Mouse (Mus musculus) monocyte, adult 5-6 weeks (primary cell): Measurements from ENCODE around the gene Rhot1. TPM values are rescaled to one million over a fixed set of nuclear protein-coding genes. Genes with fewer than 3 reads are reported as not detected.

Experiments
- ATAC-seq: fragments of 153-309, 156-312 bp; replicated peaks from 2 replicates; pipeline ENCODE4 v1.8.0; 2017; ENCODE audit warnings: mild to moderate bottlenecking; ENCODE audit not compliant: low TSS enrichment, insufficient number of reproducible peaks, severe bottlenecking, poor library complexity, low FRiP score
- total RNA-seq: library from RNA; stranded (forward); fragments of 200-1000, 200-491, 200-594 nt; gene quantifications from 3 replicates; pipeline ENCODE4 v1.2.3, GENCODE M21; 2017

The Rhot1 gene
- total RNA-seq, 1 experiment from 2014 or later: 48.4 TPM

DNA sequence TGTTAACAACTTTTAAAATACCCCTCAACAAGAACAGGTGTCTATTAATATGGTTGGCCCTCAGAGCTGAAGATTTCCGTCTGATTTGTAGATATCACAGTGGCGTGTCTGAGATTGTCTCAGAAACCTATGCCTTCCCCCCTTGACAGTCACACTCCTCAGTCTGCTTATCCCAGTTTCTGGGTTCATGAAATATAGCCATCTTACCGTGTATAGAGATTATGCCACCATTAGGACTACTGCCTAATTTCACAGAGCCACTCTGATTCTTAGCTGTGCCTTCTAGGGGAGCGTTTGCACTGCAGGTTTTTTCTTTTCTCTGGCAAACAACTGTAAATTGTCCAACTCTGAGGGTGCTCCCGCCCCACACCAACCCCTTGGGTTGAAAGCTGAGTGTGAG, 62.3 kb downstream of the Rhot1 start:
- no peak for ATAC-seq

- no peak for ATAC-seq
Observed at GRCm38 (mm10) chr11:80275011-80275410, 66.2 kb downstream of the Rhot1 start.

DNA sequence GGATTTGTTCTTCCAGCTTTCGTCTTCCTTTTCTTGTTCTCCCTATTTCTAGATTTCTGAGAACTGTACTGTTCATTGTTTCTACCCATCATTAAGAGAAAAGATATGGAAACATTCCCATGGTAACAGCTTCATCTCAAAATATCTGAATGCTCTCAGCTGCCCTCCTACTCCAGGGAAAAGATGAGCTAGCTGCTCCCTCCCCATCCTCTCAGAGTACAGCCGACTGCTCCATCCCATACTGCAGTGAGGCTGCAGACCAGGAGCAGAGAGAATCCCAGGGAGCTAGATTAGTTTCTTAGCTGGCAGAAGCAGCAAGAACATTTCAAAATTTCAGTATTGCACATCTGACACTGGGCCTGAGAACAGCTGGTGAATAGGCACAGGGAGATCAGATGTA, 69.2 kb downstream of the Rhot1 start:
- no peak for ATAC-seq

DNA sequence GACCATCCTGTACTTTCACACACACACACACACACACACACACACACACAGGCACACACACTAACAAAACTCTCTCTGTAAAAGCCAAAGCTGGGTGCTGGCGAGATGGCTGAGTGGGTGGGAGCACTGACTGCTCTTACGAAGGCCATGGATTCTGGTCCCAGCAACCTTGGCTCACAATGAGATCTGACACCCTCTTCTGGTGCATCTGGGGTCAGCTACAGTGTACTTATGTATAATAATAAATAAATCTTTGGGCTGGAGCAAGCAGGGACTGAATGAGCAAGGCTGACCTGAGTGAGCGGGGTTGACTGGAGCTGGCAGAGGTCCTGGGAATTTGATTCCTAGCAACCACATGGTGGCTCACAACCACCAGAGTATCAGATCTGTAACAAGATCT, 75.0 kb downstream of the Rhot1 start:
- no peak for ATAC-seq

DNA sequence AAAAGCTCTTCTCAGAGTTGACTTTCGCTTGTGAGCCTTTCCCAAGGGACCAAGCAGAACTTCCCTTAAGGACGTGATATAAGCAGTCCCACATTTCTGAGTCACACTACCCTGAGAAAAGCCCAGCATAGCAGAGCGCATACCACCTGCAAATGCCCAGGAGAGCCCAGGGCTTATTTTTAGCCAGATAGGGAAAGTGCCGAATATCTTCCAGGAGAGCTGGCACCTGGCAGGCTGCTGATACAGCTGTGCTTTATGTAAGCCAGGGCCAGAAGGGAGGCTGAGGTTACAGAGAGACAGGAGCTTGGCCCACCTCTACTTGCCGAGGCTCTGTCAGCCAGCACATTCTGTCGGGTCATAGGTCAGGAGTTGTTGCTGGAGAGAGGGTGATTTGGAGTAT, 75.8 kb downstream of the Rhot1 start:
- ATAC-seq: no peak

DNA sequence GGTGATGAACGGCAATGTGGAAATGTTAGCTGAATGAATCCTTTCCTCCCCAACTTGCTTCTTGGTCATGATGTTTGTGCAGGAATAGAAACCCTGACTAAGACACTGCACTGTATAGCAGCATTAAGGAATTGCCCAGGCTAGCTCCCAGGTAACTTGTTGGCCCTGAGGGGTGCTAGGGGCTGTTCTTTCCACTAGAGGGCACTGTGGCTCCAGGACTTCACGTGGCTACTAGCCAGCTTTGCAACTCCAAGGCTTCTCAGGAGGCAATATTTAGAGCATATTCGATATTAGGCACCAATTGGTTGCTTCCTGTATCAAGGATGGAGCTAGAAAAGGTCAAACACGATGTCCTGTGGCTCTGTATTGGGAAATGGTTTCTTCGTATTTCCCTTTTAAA, 78.3 kb downstream of the Rhot1 start:
- ATAC-seq: peak; percentile 77

- ATAC-seq: no peak
Observed at GRCm38 (mm10) chr11:80289701-80290445, 81.1 kb downstream of the Rhot1 start.

DNA sequence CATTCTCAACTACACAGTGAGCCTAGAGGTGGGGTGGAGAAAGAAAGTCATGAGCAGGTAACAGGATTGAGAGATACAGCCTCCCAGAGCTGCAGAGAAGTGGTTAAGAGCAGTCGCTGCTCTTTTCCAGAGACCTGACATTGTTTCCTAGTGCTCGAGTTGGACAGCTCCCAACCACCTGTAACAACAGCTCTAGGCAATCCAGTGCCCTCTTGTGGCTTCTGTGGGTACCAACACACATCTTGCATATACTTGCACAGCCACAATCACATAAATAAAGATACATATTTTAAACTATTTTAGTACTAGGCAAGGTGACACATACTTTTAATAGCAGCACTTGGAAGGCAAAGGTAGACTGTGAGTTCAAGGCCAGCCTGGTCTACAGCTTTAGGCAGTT, 82.2 kb downstream of the Rhot1 start:
- no peak for ATAC-seq

GRCm38 (mm10) chr11:80292463-80292862, 83.6 kb downstream of the Rhot1 start:
- no peak for ATAC-seq

GRCm38 (mm10) chr11:80295066-80295465, 86.2 kb downstream of the Rhot1 start:
- no peak for ATAC-seq

DNA sequence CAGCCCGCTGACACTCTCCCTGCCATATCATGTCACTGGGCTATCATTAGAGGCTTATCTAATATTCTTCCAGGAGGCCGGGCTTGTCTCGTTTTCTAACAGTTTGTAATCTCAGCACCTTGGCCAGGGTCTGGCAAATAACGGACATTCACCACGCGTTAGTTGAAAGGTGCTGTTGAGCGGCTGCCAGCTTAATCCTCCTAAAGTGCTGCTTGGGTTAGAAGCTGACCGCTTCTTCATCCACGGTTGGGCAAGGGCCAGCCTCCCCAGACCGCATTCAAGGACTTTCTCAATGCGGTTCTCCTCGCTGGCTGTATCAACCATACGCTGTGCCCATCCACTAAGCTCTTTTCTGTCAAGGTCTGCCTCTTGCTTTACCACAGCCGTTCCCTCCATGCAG, 87.0 kb downstream of the Rhot1 start:
- ATAC-seq: no peak

- ATAC-seq: no peak
Observed at GRCm38 (mm10) chr11:80299513-80300235, 90.9 kb downstream of the Rhot1 start.

GRCm38 (mm10) chr11:80300551-80301315, 91.9 kb downstream of the Rhot1 start, which contains the start of gene Rhbdl3:
Rhbdl3 (plus strand) TSS chr11:80300912.
- ATAC-seq: no peak

DNA sequence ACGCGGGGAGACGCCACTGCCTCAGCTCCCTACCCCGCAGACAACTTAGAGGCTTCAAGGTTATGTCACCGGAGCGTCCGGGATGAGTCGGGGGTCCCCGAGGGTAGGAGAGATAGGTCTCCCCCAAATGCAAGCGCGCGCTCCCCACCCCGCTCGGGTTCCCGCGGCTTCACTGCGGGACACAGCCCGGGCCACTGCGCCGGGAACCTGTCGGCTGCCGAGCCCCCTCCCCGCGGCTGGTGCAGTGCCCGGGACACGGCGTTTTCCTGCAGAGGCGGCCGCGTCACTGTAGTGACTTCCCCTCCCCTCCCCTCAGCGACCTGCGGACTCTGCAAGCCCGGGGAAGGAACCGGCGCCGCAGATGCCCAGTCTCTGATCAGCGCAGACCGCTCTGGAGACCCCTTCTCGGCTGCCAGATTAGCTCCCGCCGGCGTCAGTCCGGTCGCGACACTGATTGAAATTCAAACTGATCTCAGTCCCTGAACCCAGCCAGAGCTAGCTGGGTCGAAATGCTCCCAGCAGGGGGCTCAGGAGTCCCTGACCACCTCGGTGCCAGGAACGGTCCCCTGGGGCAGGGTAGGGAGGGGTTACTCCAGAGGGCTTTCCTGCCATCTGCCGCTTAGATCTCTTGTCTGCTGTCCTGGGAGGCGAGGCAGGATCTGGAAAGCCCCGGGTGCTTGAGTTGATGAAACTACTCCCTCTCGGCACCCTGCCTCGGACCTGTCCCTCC, 92.7 kb downstream of the Rhot1 start:
- ATAC-seq: no peak

DNA sequence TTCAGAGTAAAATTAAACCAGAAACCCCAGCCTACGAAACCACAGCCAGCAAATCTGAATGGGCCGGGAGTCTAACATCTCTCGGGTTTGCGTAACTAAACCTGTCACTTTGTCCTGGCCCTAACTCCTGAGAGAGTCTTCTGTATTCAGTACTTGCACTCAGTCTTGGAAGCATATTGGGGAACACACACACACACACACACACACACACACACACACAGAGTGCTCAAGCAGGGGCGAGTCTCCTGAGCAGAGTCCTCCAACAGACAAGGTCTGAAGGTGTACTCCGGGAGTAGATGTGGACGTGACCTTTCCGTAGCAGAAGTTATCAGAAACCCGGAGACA, 93.2 kb downstream of the Rhot1 start:
- ATAC-seq: no peak

DNA sequence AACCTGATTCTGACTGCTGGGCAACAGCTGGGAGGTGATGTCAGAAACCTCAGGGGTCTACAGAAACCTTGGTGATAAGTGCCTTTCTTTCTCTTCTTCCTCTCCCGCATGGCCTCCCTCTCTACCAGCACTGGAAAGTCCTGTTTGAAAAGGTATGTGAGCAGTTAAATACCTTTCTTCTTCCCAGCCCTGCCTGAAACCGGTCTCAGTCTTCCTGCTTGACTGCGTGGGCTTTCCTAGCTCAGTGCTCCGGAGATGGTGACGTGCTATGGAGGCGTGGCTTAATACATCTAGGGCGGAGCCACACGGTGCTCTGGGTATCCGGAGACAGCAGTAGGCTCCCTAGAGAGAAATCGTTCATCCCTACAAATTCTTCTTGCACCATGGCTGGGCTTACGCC, 93.7 kb downstream of the Rhot1 start:
- ATAC-seq: peak; percentile 74

DNA sequence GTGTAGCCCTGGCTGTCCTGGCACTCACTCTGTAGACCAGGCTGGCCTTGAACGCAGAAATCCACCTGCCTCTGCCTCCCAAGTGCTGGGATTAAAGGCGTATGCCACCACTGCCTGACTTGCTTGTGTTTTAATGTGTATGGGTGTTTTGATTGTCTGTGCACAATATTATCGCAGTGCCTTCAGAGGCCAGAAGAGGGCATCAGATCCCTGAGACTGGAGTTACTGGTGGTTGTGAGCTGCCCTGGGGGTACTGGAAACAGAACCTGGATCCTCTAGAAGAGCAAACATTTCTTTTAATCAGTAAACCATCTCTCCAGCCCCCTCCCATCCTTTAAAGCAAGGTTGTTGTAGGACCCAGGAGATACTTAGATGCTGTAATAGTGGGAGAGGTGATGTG, 94.9 kb downstream of the Rhot1 start:
- ATAC-seq: no peak

GRCm38 (mm10) chr11:80304846-80305245, 96.0 kb downstream of the Rhot1 start:
- no peak for ATAC-seq

- no peak for ATAC-seq
Observed at GRCm38 (mm10) chr11:80308537-80308936, 99.7 kb downstream of the Rhot1 start.
